Mouse (Mus musculus): ENCODE data around the gene Mrpl19.

GRCm38 (mm10) chr6:81986599-81986998, 20.8 kb upstream of the Mrpl19 start:
- TF ChIP-seq CTCF (IDR thresholded peaks at IDR 0.05; ENCODE audit: low read depth) (no peak), EP300 (IDR thresholded peaks at IDR 0.05; ENCODE audit: low read depth) (no peak)
